Mouse (Mus musculus) midbrain, embryonic 14.5 days (tissue): ENCODE results near the gene Ksr2. TPM values are rescaled to one million over a fixed set of nuclear protein-coding genes. Genes with fewer than 3 reads are reported as not detected.
"Not testable (repeated sequence)": the region's sequence is repeated elsewhere in the genome, so short reads cannot be mapped to it uniquely, and the experiment has no call there.

Experiments used
- ATAC-seq: fragments of 200-750 bp; cut with Nextera tagmentation; 2 replicates; pipeline ENCODE4 v1.8.0; 2017; ENCODE audit warnings: moderate number of reproducible peaks, moderate library complexity; ENCODE audit not compliant: low FRiP score, low TSS enrichment
- DNase-seq: peaks from one replicate; pipeline ENCODE4 v3.0.0-alpha.2; 2015
- H3K27ac ChIP-seq: fragments of 300-500 bp; sonication (generic); replicated peaks from 2 replicates; pipeline ENCODE4 v1.5.1; 2014; ENCODE audit warnings: mild to moderate bottlenecking, low read depth, low read length, moderate library complexity
- H3K27me3 ChIP-seq: fragments of 300-500 bp; sonication (generic); 2 replicates; pipeline ENCODE4 v1.6.1; 2014; ENCODE audit warnings: low read length, control low read depth, mixed read lengths; ENCODE audit not compliant: control insufficient read depth, insufficient read depth
- H3K36me3 ChIP-seq: fragments of 300-500 bp; sonication (generic); 2 replicates; pipeline ENCODE4 v1.6.1; 2014; ENCODE audit warnings: low read length, control low read depth; ENCODE audit not compliant: control insufficient read depth, insufficient read depth
- H3K4me1 ChIP-seq: fragments of 300-500 bp; sonication (generic); 2 replicates; pipeline ENCODE4 v1.6.1; 2014; ENCODE audit warnings: mild to moderate bottlenecking, antibody characterized with exemption, low read length, control low read depth; ENCODE audit not compliant: control insufficient read depth, insufficient read depth
- H3K4me2 ChIP-seq: fragments of 300-500 bp; sonication (generic); 2 replicates; pipeline ENCODE4 v1.6.1; 2014; ENCODE audit warnings: mild to moderate bottlenecking, low read length, moderate library complexity
- H3K4me3 ChIP-seq: fragments of 300-500 bp; sonication (generic); replicated peaks from 2 replicates; pipeline ENCODE4 v1.5.1; 2014; ENCODE audit warnings: low read depth, low read length
- H3K9ac ChIP-seq: fragments of 300-500 bp; sonication (generic); replicated peaks from 2 replicates; pipeline ENCODE4 v1.6.1; 2014; ENCODE audit warnings: mild to moderate bottlenecking, low read length, moderate library complexity
- H3K9me3 ChIP-seq: fragments of 300-500 bp; sonication (generic); 2 replicates; pipeline ENCODE4 v1.6.1; 2016; ENCODE audit warnings: low read length, control low read depth, mixed read lengths; ENCODE audit not compliant: control insufficient read depth
- WGBS: fragments of 180-500 bp; shearing (Covaris S2); extraction: QIAGEN DNeasy Blood & Tissue Kit; methylation state at CpG from one replicate; pipeline ENCODE4 v1.1.7; 2014; 5-methylcytosine and 5-hydroxymethylcytosine counted together
- polyA plus RNA-seq: library from polyadenylated mRNA; unstranded; fragments of >200 nt; fragmentation: Nextera tagmentation; extraction: Ambion mirVana; gene quantifications from 2 replicates; pipeline ENCODE4 v1.2.1, GENCODE M21; 2014

Gene Ksr2
- polyA plus RNA-seq, 1 experiment from 2014 or later: 8.1 TPM

DNA sequence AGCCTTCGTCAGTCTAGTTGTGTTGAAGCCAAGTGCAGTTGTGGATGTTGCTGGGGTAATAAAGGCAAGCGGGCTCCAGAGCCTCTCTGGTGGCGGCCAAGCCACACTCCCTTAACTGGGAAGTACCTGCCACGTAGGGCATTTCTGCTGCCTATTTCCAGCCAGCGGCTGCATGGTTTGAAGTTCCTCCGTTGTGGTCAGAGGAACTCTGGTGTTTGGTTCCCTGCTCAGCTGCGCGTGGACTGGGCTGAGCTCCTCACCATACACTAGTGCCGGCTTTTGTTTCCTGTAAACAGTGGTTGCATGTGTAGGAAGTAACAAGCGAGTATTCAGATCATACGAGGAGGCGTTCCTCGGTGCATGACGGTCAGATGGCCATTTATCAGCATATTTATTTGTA, 36.1 kb upstream of the Ksr2 start:
- not testable (repeated sequence) for H3K4me3 ChIP-seq, H3K27me3 ChIP-seq, H3K4me2 ChIP-seq, ATAC-seq, DNase-seq, H3K9me3 ChIP-seq, H3K4me1 ChIP-seq, H3K27ac ChIP-seq, H3K9ac ChIP-seq
- WGBS: 95% methylated on average over 14 of the region's 14 CpGs
- H3K36me3 ChIP-seq: peaks cover 85% of the 10 kb centered on the region

DNA sequence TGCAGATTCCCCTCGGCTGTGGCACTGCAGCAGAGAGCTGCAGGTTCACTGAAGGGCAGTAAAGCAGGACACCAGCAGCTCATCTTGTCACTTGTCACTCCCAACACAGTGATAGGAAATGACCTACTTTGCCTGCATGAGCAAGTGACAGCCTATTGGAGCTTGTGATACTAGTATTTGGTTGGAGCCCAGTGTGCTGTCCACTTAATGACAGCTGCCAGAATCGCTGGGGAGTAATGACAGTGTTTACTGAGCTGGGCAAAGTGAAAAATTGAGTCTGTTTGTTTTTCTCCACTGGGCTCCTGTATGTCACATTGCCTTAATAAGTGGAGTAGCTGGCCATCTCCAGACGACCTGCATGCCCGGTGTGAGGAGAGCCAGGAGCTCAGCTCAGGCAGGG, 33.6 kb upstream of the Ksr2 start:
- Histone ChIP-seq H3K4me3 (no peak overlapping the region), H3K4me2 (no peak overlapping the region), H3K27ac (no peak overlapping the region), H3K4me1 (no peaks in the 10 kb centered on the region), H3K9me3 (no peaks in the 10 kb centered on the region), H3K36me3 (peaks cover 83% of the 10 kb centered on the region), H3K9ac (no peak overlapping the region), H3K27me3 (no peaks in the 10 kb centered on the region)
- WGBS: 86% methylated on average over 4 of the region's 4 CpGs
- no peak for DNase-seq
- no peak for ATAC-seq

DNA sequence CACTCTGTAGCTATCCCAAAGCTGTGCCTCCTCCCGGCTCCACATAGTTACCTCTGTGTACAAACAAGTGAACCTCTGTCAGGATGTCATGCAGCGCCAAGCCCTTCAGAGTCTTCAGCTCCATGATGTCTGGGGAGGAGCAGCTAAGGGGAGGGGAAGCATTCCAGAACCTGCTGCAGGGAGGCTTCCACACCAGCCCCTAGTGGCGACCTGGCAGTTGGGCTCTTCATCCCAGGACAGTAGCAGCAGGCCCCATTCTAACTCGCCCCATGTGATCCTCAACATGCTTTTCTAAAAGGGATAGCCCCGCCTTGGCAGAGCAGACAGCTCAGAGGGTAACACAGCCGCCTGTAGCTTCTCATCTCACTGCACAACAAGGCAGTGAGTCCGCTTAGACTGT, 32.0 kb upstream of the Ksr2 start:
- Histone ChIP-seq H3K9ac (no peak overlapping the region), H3K36me3 (peaks cover 75% of the 10 kb centered on the region)
- WGBS: 87% methylated on average over 7 of the region's 7 CpGs

DNA sequence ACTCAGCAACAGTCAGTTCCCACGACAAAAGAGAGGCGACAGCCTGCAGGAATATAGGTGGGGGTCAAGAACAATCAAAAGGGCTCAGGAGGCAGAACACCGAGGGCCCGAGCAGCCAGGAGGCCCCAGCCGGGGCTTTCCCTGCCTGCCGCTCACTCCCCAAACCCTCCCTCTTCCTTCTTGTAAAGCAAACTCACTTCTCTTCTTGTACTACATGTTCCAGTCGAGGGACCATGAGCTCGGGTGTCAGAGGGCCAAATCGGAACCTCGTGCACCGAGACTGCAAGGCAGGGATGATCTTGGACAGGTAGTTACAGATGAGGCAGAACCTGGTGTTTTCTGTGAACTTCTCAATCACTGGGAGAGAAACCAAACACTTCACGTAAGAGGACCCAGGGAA, 30.6 kb upstream of the Ksr2 start:
- 72% methylated on average over 12 of the region's 12 CpGs for WGBS
- Histone ChIP-seq H3K4me2 (no peak overlapping the region), H3K27ac (no peak overlapping the region), H3K27me3 (no peaks in the 10 kb centered on the region), H3K9me3 (no peaks in the 10 kb centered on the region), H3K9ac (no peak overlapping the region), H3K4me3 (no peak overlapping the region), H3K4me1 (no peaks in the 10 kb centered on the region), H3K36me3 (peaks cover 66% of the 10 kb centered on the region)
- DNase-seq: no peak
- ATAC-seq: no peak

More for the DNA sequence above, 32.0 kb upstream of the Ksr2 start:
- Histone ChIP-seq H3K27ac (no peak overlapping the region), H3K4me3 (no peak overlapping the region), H3K9me3 (no peaks in the 10 kb centered on the region), H3K4me1 (no peaks in the 10 kb centered on the region), H3K4me2 (no peak overlapping the region), H3K27me3 (no peaks in the 10 kb centered on the region)
- no peak for DNase-seq
- ATAC-seq: no peak

DNA sequence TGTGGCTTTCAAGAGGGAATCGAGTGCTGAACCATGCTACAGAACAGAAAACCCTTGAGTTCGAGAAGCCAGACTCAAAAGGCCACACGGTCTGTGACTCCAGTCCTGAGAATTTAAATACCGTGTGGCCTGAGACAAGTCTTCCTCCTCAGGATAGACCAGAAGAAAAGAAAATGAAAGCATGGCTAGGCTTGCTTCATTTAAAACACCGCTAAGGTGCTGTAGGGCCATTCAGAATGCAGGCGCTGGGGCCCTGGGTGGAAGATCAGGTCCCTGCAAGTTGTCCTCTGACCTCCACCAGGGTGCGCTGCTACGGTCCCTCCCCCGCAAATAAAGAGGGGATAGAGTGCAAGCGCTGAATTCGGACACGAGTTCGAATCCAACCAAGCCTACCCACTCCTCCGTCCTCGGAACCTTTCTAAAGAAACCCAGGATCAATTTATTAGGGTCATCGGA, 25.5 kb upstream of the Ksr2 start:
- H3K36me3 ChIP-seq: peaks cover 21% of the 10 kb centered on the region
- H3K9me3 ChIP-seq: no peaks in the 10 kb centered on the region
- H3K27ac ChIP-seq: peak overlapping the region; percentile 71; the same call in 1 of the 2 replicates
- peak overlapping the region; percentile 80 for H3K9ac ChIP-seq
- ATAC-seq (no peak), DNase-seq (peak; percentile 59)
- no peaks in the 10 kb centered on the region for H3K27me3 ChIP-seq
- H3K4me2 ChIP-seq: peak overlapping the region; percentile 72
- H3K4me1 ChIP-seq: no peaks in the 10 kb centered on the region
- peak overlapping the region; percentile 66 for H3K4me3 ChIP-seq
- 10% methylated on average over 16 of the region's 16 CpGs for WGBS

DNA sequence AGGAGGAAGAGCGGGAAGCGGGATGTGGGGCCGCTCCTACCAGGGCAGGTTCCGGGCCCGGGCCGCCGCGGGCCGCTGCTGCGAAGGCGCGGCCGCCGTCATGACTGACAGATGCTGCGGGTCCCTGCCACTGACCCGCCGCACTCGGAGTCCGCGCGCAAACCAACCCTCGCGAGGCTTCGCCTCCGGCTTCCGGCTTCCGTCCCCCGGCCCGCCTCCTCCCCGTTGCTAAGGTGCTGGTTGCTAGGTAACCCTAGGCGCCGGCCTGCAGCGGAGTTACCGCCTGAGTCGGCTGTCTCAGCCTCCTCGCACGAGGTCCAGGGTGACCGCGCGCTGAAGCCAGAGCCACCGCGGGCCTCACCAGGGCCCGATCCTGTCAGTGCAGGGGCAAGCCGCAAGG, 24.9 kb upstream of the Ksr2 start, which contains the start of gene Rfc5:
Rfc5 (minus strand) TSS at position 171 of the 400 bp plus-strand sequence.
- Histone ChIP-seq H3K9ac (peak within 1 kb of the TSS; percentile 80), H3K4me2 (peak within 1 kb of the TSS; percentile 72), H3K4me3 (peak within 1 kb of the TSS; percentile 66), H3K27me3 (no peaks in the 10 kb centered on the region), H3K36me3 (peaks cover 19% of the 10 kb centered on the region), H3K27ac (peak within 1 kb of the TSS; percentile 71), H3K9me3 (no peaks in the 10 kb centered on the region), H3K4me1 (no peaks in the 10 kb centered on the region)
- WGBS: 1% methylated on average over 44 of the region's 44 CpGs
- ATAC-seq: peak; percentile 95
- DNase-seq: peak; percentile 98

DNA sequence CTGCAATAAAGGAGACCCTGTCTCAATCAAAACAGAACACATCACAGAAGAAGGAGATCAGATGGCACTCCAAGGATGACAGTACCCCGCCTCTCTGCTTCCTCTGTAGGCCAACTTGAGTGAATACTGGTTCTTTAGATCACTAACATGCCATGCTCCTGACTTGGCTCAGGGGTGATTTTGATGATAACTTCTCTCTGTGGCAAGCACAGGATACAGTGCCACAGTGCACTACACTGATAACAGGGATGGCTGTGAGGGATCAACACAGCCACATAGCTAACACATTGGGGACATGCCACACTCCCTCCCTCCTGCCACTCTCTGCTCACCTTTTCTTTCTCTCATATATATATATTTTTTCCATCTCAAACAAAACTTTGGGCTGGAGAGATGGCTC, 22.9 kb upstream of the Ksr2 start:
- H3K27ac ChIP-seq: no peak overlapping the region
- ATAC-seq: no peak
- H3K4me3 ChIP-seq: no peak overlapping the region
- H3K36me3 ChIP-seq: no peaks in the 10 kb centered on the region
- WGBS: 100% methylated on average over 1 of the region's 1 CpGs
- H3K4me2 ChIP-seq: no peak overlapping the region
- no peaks in the 10 kb centered on the region for H3K27me3 ChIP-seq
- H3K9me3 ChIP-seq: no peaks in the 10 kb centered on the region
- no peaks in the 10 kb centered on the region for H3K4me1 ChIP-seq
- no peak for DNase-seq
- H3K9ac ChIP-seq: no peak overlapping the region

DNA sequence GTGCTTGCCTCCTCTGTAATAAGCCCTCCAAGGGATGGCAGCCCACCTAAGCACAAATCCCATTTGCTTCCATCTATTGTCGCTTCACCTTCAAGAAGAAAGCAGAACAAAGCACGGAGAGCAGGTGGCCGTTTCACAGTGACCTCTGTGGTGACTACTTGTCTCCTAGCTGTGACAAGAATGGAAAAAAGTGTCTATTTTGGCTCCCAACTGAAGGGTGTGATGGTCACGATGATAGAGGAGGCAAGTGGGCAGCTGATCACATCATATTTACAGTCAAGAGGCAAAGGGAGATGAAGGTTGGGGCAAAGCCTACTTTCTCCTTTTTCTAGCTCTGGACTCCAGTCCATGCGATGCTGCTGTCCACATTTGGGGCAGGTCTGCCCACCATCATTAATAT, 18.0 kb upstream of the Ksr2 start:
- Histone ChIP-seq H3K9ac (no peak overlapping the region), H3K27me3 (no peaks in the 10 kb centered on the region), H3K4me3 (no peak overlapping the region), H3K4me2 (no peak overlapping the region), H3K9me3 (no peaks in the 10 kb centered on the region), H3K36me3 (no peaks in the 10 kb centered on the region), H3K27ac (no peak overlapping the region), H3K4me1 (no peaks in the 10 kb centered on the region)
- WGBS: 90% methylated on average over 5 of the region's 5 CpGs
- DNase-seq: no peak
- no peak for ATAC-seq

DNA sequence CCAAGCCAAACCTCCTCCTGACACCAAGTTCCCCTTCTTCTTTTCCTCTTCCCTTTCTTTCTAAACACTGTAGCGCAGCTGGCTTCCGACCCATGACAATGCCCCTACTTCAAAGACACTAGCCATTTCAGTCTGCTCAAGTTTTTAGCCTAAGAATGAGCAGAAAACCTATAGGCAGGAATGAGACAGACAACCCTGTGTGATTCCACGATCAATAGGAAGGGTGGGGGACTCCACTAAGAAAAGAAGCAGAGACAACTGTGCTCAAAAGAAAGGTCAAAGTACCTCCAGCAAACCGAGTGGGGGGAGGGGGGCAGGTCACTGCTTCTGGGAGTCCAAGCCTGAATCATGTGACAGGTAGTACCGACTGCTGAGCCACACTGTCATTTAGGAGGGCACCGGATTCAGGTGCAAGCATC, 17.2 kb upstream of the Ksr2 start:
- 64% methylated on average over 6 of the region's 6 CpGs for WGBS
- Histone ChIP-seq H3K27me3 (no peaks in the 10 kb centered on the region), H3K4me2 (no peak overlapping the region), H3K9me3 (no peaks in the 10 kb centered on the region), H3K36me3 (no peaks in the 10 kb centered on the region), H3K4me3 (no peak overlapping the region), H3K4me1 (no peaks in the 10 kb centered on the region), H3K9ac (no peak overlapping the region), H3K27ac (no peak overlapping the region)
- DNase-seq: no peak
- ATAC-seq: no peak
